Mouse (Mus musculus) left cerebral cortex, postnatal 4 days (tissue): ENCODE measurements around the gene Itgb1bp1. TPM values are rescaled to one million over a fixed set of nuclear protein-coding genes. Genes with fewer than 3 reads are reported as not detected.

ENCODE experiments used
- DNase-seq: peaks from one replicate; pipeline ENCODE4 v3.0.0-alpha.2; 2022
- intact Hi-C: fragments of 180-260 bp; cut with DNase I; formaldehyde crosslinking; loops from one replicate; pipeline ENCODE4 v1.15.1; 2025
- total RNA-seq, 2 experiments: library from RNA; stranded (reverse); gene quantifications; 2 replicates each; pipeline ENCODE4 v1.2.3; 2021

Gene Itgb1bp1
- 10 to 100 TPM; 33.4 to 35.3 TPM for total RNA-seq

- intact Hi-C loops, result no loop called here
- DNase-seq, result peak; percentile 99
Observed at GRCm38 (mm10) chr12:21286243-21286622, at the start of gene Itgb1bp1. TSS of gene Itgb1bp1 (minus strand) at chr12:21286284.

GRCm38 (mm10) chr12:21335869-21336268, 49.8 kb upstream of the Itgb1bp1 start:
- intact Hi-C loops, result no loop called here
- DNase-seq, result no peak

GRCm38 (mm10) chr12:21333766-21334165, 47.7 kb upstream of the Itgb1bp1 start:
- no peak for DNase-seq
- intact Hi-C loops, result no loop called here

DNA sequence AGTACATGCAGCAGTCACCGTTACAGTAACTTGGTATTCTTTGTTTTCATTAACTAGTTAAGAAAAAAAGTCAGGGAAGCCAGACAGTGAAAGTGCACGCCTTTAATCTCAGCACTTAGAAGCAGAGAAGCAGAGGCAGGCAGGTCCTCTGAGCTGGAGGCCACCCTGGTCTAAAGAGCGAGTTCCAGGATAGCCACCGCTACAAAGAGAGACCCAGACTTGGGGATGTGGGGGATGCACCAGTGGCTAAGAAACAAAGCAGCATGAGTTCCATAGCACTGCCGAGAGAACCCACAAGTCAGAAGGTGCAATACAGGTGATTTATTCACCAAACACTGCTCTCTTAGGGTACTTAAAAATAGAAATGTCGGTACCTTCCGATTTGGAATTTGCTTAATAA, 46.9 kb upstream of the Itgb1bp1 start:
- intact Hi-C loops, result no loop called here

DNA sequence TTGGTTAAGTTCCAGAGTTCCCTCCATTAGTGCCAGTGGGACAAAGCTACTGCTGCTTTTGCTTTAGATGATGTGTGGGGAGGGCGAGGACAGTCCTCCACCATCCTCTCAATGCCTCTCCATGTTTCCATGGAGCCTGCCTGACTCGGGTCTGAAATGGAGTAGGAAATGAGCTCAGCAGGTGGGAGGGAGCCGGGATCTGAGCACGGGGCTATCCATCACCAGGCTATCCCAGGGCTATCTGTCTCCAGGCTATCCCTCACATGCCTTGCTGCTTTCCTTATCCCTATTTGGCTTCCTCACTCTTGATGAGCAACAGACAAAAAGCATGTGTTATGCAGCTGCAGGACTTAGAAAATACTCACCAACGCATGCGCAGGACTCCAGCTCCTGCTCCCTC, 45.6 kb upstream of the Itgb1bp1 start:
- intact Hi-C loops, result no loop called here
- DNase-seq, result no peak

More for the DNA sequence above, 46.9 kb upstream of the Itgb1bp1 start:
- no peak for DNase-seq

- intact Hi-C loops, result no loop called here
- DNase-seq, result no peak
Observed at GRCm38 (mm10) chr12:21330961-21331576, 45.0 kb upstream of the Itgb1bp1 start.

DNA sequence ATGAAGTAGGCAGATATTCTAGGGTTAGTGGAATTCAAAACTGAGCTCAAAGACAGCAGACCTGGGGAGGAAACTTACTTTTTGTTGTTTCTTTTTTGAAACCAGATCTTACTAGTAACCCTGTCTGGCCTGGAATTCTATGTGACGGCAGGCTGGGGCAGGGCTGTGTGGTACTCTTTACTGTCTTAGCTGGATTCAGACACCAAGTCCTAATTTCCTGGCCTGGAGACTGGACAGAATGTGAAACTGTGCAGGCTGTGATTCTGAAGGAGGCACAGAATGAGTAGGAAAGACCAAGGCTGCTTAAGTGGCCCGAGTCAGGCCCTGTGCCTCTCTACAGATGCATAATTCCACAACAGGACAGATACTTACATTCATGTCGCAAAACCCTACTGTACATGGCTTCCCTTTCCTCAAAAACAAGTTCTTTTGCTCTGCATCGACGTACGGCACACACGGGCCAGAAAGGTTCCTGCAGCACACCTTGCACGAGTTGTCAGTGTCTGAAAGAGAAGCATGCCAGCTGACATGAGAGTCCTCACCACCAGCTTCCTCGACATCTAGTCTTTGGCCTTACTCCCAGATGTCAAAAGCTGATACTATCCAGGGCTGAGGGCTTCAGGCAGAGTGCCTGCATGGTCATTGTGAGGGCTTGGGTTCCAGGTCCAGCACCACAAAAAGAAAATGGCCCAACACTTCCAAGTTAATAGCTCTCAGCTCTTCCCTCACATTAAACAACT, 43.7 kb upstream of the Itgb1bp1 start:
- DNase-seq, result no peak
- intact Hi-C loops, result no loop called here

DNA sequence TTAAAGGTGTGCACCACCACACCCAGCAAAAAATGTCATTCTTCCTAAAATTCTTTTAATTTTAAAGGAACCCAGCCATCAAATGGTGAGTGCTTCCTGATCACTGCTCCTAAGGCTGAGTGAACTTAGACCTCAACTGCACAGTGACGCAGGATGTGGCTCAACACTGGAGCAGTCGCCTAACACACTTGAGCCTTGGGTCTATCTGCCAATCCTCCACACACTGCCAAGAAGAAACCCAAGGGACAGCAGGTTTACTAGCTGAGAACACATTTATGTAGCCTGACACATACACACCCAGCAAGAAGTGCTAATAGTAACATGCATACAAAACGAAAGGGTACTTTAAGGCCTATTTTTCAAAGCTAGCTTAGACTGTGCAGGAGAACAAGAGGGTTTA, 40.2 kb upstream of the Itgb1bp1 start:
- intact Hi-C loops, result no loop called here
- DNase-seq, result no peak

- no peak for DNase-seq
- intact Hi-C loops, result no loop called here
Observed at GRCm38 (mm10) chr12:21325266-21325665, 39.2 kb upstream of the Itgb1bp1 start.

GRCm38 (mm10) chr12:21324101-21324500, 38.0 kb upstream of the Itgb1bp1 start:
- DNase-seq, result no peak
- intact Hi-C loops, result no loop called here

- intact Hi-C loops, result no loop called here
- DNase-seq, result no peak
Observed at GRCm38 (mm10) chr12:21322856-21323255, 36.8 kb upstream of the Itgb1bp1 start.

DNA sequence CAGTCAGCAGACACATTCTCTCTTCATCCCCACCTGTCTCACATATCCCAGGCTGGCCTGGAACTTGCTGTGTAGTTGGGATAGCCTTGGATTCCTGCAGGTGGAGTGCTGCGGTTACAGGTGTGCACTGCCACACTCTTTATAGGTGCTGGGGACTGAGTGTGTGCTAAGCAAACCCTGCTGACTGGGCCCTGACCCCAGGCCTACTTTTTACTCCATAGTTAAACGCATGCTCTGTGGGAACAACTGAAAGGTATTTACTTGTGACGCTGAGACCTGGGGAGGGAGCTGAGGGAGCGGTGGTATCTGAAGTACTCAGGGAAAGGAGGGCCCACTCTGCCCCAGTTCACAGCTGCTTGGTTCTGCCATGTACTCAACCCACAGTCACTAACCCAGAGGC, 36.2 kb upstream of the Itgb1bp1 start:
- no peak for DNase-seq
- intact Hi-C loops, result no loop called here

DNA sequence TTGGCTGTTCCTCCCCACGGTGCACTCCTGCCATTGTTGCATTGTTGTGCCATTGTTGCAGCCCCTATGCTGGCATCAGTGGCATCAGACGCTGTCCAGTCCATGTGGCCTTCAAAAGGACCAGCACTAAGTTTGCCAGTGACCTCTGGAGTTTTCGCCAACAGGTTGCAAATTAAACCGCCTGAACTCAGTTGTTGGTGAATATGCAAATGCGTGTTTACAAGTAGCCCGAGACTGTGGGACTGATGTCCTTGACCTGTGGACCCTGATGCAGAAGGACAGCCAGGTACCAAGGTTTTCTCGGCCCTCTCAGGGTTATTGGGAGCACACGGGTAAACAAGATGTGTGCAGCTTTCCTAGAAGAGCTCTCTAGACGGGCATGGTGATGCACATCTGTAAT, 35.1 kb upstream of the Itgb1bp1 start:
- no peak for DNase-seq
- intact Hi-C loops, result no loop called here

DNA sequence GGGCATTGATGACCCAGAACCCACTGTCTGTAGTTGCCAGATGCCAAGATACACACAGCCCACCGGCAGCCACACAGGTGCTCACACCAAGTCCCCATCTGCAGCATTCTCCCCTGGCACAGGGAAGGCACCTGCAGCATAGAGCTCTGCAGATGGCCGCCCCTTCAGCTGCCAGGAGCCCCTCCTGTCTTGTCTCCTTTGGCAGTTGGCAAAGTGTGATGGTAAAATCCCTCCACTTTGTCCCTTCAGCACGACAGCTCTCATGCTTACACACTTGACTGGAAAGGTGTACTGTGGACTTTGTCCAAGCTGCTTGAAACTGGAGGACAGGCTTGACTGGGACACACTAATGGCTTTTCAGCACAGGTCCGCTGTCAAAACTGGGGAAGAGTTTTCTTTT, 34.2 kb upstream of the Itgb1bp1 start:
- intact Hi-C loops, result no loop called here
- peak; percentile 43 for DNase-seq

GRCm38 (mm10) chr12:21318143-21318895, 32.2 kb upstream of the Itgb1bp1 start:
- intact Hi-C loops, result loop anchor here (10.0 kb wide), 1 partner anchor 76 kb away; no protein-coding TSS in a partner anchor
- peak; percentile 67 for DNase-seq

DNA sequence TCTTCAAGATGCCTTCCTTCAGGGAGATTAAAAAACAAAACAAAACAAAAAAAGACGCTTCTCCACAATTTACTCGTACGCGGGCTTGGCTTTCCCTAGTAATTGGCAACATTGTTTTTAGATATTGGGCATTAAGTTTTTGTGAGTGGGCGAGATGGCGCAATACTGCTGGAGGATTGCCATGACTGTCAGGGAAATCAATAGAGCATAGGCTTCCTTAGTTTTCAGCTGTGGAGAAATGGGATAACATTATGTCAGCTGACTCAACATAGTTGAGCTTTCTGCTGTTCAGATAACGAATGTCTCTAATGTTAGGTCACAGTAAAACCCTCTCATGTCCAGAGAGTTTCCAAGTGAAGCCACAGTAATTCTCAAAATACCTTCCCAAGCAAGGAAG, 30.8 kb upstream of the Itgb1bp1 start:
- intact Hi-C loops, result loop anchor here (10.0 kb wide), 1 partner anchor 78 kb away; no protein-coding TSS in a partner anchor
- DNase-seq, result no peak

DNA sequence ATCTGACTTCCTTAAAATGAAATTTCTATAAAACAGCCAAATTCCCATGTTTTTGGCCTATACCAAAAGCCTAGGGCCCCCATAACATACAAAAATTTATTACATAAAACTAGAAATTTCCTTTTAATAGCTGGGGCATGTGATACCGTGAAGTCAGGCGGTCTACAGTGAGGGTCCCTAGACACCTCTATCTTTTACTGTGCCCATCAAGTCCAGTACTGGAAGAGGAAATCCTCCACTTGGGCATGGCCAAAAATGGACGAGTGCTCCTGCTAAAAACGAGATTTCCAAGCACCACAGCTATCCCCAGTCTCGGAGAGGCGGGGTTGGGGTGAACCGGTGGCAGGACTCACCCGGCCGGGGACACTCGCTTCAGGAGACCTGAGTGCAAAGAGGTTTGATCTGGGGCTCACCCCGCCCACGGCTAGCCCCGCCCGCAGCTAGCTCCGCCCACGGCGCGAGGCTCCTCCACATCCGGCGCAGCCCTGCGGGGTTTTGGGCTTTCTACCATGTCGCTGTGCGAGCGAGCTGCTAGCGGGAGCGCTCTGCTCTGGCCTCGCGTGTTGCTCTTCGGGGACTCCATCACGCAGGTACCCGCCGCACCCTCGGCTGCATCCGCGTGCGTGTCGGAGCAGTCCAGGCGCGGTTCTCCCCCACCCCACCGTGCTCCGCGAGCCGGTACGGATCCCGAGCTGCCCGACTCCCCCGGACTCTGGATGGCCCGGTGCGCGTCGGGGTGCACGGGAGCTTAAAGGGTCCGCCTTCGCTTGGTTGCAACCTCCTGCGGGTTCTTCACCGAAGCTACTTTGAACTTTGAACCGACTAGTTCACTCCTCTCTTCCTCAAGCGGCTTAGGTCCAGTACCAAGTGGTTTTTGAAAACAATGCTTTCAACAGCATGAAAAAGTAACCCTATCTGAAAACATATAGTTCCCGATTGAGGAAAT, 30.1 kb upstream of the Itgb1bp1 start, which contains the start of gene Iah1:
Gene Iah1 (plus strand): TSS at position 467 of the 946 bp plus-strand sequence.
- DNase-seq, result peak; percentile 77
- intact Hi-C loops, result loop anchor here (10.0 kb wide), 1 partner anchor 79 kb away; no protein-coding TSS in a partner anchor

GRCm38 (mm10) chr12:21312201-21312600, 26.1 kb upstream of the Itgb1bp1 start:
- intact Hi-C loops, result loop anchor here (10.0 kb wide), 1 partner anchor 83 kb away; no protein-coding TSS in a partner anchor
- no peak for DNase-seq

DNA sequence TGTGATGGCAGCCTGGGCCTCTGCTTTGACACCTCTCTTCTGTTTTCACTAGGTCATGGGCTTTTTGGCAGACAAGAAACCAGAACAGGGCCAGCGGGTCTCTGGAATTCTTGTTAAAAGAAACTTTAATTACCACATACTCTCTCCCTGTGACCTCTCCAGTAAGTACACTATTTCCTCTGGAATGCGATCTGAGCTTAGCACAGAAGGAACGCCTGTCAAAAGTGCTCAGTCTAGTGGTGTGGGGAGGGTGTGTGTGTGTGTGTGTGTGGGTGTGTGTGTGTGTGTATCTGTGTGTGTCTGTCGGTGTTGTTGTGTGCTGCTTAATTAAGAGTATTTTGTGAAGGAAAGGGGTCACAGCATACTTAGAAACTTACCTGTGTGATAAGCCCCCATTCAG, 20.6 kb upstream of the Itgb1bp1 start:
- intact Hi-C loops, result no loop called here

DNA sequence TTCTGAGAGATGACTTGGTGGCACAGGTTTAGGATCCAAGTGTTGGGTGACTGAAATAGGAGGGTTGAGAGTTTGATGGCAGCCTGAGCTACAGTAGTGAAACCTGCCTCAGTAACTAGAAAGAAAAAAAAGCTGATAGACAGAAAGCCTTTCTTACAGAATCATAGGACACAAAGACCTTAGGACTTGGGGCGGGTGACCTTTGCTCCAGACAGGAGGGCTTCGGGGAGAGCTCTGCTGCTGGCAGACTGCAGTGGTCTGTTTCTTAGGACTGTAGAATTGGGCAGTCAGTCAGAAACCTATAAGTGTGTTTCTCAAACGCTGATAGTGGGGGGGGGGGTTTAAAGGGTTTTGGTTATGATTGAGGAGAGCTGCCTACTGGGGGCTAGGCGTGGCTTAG, 19.7 kb upstream of the Itgb1bp1 start:
- intact Hi-C loops, result no loop called here
- DNase-seq, result no peak

More for the DNA sequence above, 20.6 kb upstream of the Itgb1bp1 start:
- DNase-seq, result no peak
